Mouse (Mus musculus) retina, embryonic 14.5 days (tissue): ENCODE measurements at regions not wholly inside any gene's neighbourhood (a gene's known extent, or its start where the extent isn't known, plus 50 kb on each side); places are given as distances from the start of the nearest gene placed in this dataset.
A peak's percentile ranks its signal among the peaks of the same experiment; 100 is the strongest.

Source experiments
- DNase-seq: peaks from one replicate; pipeline ENCODE4 v3.0.0-alpha.2; 2015; ENCODE audit warnings: low spot score

- no peak for DNase-seq
Measured at GRCm38 (mm10) chr16:87783561-87784304, 85.0 kb downstream of the Bach1 start.

- no peak for DNase-seq
Measured at GRCm38 (mm10) chr16:87784405-87784994, 85.8 kb downstream of the Bach1 start.

GRCm38 (mm10) chr16:87789539-87789938, 90.8 kb downstream of the Bach1 start:
- DNase-seq, result no peak

GRCm38 (mm10) chr16:87789957-87790356, 91.2 kb downstream of the Bach1 start:
- no peak for DNase-seq

- peak; percentile 77 for DNase-seq
Measured at GRCm38 (mm10) chr16:87796514-87797248, 97.9 kb downstream of the Bach1 start.

- no peak for DNase-seq
Measured at GRCm38 (mm10) chr16:87802317-87802716, 103.6 kb downstream of the Bach1 start.

- DNase-seq, result no peak
Measured at GRCm38 (mm10) chr16:87817590-87817989, 118.8 kb downstream of the Bach1 start.

GRCm38 (mm10) chr16:87834296-87834695, 135.6 kb downstream of the Bach1 start:
- peak; percentile 40 for DNase-seq

- peak; percentile 84 for DNase-seq
Measured at GRCm38 (mm10) chr16:87840949-87841546, 142.3 kb downstream of the Bach1 start.
